Mouse (Mus musculus) liver, postnatal 0 days (tissue): ENCODE results near the gene Rps7.

Experiments used
- CTCF ChIP-seq: sonication (generic); IDR thresholded peaks from 2 replicates; pipeline ENCODE4 v1.5.1; 2016; ENCODE audit warnings: antibody characterized with exemption, low read depth
- EP300 ChIP-seq: IDR thresholded peaks from 2 replicates; pipeline ENCODE4 v1.6.1; 2016; ENCODE audit warnings: antibody characterized with exemption, low read depth, mild to moderate bottlenecking

GRCm38 (mm10) chr12:28617297-28617696, 18.5 kb downstream of the Rps7 start:
- TF ChIP-seq CTCF = no peak
- TF ChIP-seq EP300 = no peak
